Mouse (Mus musculus): ENCODE data around the gene Pxdc1. TPM values are rescaled to one million over a fixed set of nuclear protein-coding genes. Genes with fewer than 3 reads are reported as not detected.

Pxdc1 gene
- total RNA-seq, 4 experiments from 2014 or later, result 8.7 to 17.3 (median 10.7) TPM

GRCm38 (mm10) chr13:34596797-34597196 lies 56.5 kb downstream of the Pxdc1 start:
- no peak for DNase-seq (ENCODE audit: low spot score)

Other genes starting within 250 kb of the Pxdc1 start
- gene Fam50b, start 81.4 kb upstream of the Pxdc1 start, total RNA-seq (2022), result not detected
- gene Prpf4b, start 221.8 kb upstream of the Pxdc1 start, total RNA-seq (2022), result 10 to 100 TPM; 25.2 to 36.2 (median 30.8) TPM